Mouse (Mus musculus) cerebellum, adult 8-10 months (tissue): ENCODE measurements around the gene Mtus2.

Experiments used
- DNase-seq: peaks from one replicate; pipeline ENCODE4 v3.0.0; 2022

Gene Mtus2

DNA sequence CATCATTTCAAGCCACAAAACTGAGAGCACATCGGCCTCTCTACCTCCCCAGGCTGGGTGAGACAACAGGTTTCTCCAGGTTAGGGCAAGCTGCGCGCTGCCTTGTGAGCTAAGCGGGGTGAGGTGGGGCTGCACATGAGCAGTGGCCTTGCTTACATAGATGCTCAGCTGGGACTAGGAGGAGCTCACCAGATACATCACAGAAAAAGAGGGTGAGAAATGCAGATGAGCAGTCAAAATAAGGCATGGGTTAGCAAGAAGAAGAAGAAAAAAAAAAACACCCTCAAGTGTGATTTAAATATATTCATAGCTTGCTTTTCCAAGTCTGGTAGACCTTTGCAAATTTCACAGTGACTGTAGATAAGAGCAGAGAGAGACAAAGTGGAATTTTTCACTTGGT is 254.7 kb downstream of the Mtus2 start:
- no peak for DNase-seq

DNA sequence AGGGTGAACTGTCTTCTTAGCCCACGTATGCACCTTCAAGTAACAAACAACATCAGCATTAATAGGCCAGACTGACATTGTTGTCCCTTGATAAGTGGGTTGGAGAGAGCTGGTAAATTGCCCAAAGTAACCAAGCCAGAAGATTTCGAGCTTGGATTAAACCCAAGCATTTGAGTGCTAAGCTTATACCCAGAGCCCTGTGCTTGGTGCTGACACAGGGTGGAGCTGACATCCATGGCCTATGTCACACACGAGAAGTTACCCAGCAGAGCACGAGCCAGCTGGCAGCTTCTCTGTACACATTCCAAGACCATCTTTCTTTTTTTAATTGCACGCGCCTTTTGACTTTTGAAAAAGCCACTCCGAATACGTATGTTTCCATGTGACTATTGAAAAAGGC is 259.7 kb downstream of the Mtus2 start:
- DNase-seq, result no peak

DNA sequence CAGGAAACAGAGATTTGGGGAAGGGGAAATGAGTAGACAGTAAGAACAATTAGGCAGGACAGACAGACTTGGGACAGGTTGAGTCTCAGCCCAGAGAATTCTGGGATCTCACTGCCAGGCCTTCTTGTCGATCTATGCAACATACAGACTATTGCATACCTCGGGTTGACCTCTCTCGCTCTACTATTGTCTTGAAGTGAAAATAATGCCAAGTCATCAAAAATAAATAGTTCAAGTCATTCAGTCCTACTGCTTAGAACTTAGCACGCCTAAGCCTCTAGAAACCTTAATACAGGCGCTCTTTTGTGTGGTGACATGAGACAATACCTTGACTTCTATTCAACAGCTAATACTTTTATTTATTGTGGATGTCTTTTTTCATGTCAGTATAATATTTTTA is 265.8 kb downstream of the Mtus2 start:
- no peak for DNase-seq

DNA sequence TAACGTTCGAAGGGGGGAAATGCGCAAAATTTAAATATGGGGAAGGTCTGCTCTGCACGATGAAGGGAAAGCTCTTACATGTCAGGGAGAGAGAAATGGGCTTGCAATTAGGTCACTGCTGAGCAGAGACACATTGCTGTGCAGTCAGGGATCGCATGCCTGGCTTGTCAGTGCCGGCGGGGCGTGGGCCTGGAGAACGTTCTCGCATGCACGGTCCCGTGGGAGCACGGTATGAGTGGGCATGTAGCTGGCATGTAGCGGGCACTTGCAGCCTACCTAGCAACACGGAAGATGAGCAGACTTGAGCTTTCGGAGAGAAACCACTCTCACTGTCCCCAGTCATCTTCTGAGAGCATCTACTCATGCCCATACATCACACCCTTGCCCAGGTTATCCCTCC is 266.9 kb downstream of the Mtus2 start:
- no peak for DNase-seq

DNA sequence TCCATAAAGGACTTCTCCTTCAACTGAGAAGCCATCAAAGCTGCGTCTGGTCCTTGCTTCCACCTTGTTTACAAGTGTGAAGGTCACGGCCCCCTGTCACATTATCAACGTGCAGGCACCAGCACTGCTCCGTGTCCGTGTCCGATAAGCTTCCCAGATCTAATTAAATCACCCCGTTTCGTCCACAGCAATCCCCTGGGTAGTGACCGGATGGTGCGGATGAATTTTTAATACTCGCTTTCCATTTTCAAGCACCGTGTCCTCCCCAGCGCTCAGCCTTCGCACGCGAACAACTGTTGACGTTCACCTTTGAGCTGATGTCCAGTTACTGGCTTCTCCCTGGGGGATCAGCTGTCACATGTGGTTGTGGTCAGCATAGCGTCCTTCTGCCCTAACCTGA is 276.6 kb downstream of the Mtus2 start:
- DNase-seq, result no peak

DNA sequence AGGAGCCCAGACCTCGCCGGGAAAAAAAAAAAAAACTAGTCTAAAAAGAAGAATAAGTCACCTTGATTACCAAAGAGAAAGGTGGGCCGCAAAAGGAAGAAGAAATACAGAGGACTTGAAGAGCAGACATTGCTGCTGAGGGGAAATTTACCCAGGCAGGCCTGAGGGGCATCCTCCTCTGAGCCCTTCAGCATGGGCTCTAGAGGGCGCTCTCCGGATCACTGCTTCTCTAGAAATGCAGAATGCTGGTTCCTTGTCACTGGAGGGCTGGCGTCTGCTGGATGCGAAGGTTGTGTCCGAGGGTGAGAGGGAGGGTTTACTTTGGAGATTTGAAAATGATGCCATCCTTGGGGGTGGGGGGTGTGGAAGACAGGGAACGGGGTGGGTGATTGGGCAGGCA is 279.5 kb downstream of the Mtus2 start:
- peak; percentile 21 for DNase-seq

DNA sequence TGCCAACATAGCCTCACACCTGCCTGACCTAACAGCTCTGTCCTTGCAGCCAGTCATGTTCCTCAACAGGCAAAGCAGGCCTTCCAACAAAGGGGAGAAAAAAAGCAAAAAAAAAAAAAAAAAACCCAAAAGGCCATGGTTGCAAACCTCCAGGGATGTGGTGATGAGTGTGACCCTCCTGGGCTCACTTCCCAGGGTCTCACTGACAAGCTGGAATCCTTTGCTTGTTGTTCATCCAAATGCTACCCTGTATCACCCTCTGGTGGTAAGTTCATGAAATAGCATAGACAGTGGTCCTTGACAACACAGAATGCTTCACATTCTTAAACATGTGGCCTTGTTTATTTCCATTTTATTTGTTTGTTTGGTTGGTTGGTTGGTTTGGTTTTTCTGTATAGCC is 281.9 kb downstream of the Mtus2 start:
- peak; percentile 30 for DNase-seq

DNA sequence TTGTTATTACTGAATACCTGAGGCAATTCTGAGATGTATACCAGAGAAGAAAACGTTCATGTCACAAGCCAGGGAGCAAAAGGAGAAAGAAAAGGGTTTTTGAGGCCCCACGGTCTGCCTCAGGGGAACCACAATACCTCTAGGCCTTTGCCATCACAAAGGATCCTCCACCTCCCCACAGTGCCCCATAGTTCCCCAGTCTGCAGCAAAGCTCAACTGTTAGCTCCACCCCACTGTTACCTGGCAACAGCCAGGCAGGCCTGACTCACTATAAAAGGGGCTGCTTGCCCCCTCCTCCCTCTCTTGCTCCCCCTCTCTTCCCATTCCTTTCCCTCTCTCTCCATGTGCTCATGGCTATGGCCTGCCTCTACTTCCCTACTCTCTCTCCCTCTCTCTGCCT is 282.6 kb downstream of the Mtus2 start:
- no peak for DNase-seq

DNA sequence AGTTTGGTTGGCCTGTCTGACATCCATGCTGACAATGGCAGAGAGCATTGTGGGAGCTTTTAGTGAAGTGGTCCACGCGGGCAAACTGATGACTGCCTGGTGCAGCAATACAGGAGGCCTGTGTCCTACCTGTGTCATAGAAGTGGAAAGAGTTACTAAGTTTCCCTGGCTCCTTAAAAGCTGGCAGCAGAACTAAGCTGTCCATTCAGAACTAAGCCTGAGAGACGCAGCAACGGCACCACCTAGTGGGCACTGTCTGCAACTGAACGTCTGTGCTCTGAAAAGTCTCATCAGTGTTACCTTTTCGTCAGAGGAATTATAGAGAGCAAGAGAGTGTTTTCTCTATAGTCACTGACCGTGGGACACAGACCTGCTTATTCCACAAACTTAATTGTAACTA is 284.8 kb downstream of the Mtus2 start:
- peak; percentile 78 for DNase-seq

DNA sequence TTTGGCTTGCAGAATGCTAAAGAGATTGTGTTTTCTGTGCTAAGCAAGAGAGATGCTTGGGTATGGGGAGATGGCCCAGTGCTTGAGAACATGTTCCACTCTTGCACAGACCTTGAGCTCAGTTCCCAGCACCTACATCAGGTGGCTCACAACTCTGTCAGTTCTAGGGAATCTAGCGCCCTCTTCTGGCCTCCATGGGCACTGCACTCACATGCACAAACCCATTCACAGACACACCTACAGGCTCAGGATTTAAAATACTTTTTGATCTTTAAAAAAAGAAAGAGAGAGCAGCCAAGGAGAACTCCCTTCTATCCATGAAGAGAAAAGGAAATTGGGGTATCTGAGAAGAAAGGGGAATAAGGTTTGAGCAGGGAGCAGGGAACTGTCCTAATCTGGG is 287.4 kb downstream of the Mtus2 start:
- DNase-seq, result no peak

DNA sequence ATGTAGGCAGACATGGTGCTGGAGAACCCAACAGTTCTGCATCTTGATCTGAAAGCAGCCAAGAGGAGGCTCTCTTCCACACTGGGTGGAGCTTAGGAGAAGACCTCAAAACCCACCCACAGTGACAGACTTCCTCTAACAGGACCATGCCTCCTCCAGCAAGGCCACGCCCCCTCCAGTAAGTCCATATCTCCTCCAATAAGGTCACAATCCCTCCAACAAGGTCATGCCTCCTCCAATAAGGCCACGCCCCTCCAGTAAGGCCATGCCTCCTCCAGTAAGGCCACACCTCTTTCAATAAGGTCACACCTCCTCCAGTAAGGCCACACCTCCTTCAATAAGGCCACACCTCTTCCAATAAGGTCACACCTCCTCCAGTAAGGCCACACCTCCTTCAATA is 288.3 kb downstream of the Mtus2 start:
- DNase-seq, result no peak

DNA sequence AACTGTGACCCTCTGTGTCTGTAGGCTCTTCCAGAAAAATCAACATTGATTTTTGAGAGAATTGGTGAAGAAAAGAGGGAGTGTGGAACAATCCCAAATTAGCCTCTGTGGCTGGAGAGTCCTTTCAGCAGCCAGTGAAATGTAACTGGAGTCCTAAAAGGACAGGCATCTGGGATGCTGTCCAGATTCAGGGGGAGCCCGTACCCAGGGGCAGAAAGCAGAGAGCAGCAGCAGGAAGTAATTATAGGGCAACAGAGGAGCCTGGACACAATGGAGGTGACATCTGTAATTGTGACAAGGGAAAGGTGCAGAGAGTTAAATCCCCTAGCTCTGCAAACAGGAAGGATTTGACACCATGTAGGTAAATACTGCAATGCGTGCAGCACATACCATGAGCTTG is 291.1 kb downstream of the Mtus2 start:
- DNase-seq, result no peak

DNA sequence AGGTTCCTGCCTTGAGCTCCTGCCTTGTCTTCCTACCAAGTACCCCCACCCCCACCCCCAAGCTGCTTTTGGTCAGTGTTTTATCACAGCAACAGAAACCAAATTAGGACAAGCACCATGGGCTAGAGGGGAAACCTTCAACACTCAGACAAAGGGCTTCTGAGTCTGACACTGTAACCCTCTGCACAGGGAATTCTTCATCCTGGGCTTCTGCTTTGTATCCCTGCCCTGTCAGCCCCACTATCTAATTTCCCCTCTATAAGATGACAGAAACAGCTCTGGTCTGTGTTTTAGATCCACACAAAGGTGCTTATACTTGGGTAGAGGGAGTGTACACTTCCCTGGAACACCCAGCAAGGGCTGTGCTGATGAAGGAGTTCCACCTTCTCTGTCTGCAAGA is 294.7 kb downstream of the Mtus2 start:
- DNase-seq, result no peak

DNA sequence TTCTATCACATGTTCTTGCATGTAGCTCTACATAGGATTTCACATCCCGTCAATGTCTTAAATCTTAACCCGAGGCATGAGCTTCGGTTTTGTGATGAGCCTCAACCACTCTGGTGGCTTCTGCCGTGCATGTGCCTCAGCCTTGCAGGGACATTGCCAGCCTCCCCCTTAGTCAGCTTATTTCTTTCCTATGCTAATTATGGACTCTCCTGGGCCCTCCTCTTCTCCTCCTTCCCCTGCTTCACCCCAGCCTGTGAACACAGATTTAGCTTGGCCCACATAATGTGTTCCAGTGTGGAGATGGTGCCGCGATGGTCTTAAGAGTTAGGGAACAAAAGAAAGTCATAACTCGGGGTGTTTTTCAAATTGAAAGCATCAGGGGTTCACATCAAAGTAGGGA is 304.9 kb downstream of the Mtus2 start:
- DNase-seq, result no peak

DNA sequence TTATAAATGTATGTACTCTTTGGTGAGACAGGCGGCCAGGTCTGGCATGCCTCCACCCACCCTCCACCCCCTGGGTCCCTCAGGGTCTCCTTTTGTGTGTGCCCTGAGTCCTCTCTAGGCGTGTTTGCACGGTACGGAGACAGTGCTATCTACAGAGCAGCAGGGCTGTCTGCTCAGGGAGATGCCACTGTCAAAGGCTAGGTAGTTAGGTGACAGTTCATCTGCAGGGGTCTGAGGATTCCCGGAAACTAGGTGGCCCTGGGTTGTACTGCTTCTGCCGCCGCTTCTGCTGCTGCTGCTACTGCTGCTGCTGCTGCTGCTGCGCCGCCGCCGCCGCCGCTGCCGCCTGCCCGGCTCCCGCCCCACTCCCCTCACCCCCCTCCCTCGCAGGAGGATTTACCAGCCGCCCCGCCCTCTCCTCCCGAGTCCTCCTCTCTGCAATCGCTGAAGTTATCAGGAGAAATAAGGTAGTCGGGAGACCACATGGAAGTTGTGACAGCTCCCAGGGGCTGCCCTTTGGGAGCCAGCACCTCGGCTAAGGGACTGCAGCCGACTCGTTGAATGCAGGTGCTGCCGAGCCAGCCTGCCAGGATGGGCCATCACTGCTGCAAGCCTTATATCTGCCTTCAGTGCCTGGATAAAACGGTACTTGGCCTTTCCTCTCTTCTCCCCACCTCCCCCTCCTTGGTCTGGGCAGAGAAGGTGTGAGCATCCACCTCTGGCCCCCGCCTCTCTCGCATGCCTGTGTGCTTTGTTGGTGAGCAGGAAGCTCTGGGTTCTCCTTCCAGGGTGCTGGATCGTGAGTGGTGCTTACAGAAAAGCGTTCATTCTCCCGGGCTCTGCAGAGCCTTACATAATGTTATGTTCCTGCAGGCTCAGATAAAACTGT is 307.9 kb downstream of the Mtus2 start:
- no peak for DNase-seq

DNA sequence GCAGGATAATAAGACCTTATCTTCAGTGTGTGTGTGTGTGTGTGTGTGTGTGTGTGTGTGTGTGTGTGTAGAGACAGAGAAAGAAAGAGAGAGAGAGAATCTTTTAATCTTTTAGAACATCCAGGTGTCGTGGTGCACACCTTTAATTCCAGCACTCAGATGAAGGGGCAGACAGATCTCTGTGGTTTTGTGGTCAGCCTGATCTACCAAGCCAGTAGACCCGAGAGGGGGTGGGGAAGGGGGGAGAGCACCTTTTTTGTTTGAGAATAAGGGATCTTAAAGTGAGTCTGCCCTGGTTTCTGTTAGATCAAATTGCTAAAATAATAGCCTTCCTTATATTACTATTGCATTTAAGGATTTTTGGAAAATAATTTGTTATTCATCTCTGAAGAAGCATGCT is 309.7 kb downstream of the Mtus2 start:
- no peak for DNase-seq

DNA sequence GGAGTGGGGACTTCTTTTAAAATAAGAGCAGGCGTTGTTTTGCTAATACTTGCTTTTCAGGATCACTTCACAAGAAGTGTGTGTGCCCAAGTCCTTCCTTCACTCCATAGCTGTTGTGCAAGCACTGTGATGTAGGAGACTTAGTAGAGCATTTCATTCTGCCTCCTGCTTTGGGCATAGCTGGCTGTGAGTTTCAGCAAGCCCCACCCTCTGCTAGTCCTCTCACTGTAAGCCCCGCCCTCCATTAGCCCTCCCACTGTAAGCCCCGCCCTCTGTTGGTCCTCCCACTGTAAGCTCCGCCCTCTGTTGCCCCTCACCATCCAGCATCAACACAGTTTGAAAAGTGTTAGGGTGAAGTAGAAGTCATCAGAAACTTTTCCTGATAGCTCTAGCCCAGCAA is 310.3 kb downstream of the Mtus2 start:
- DNase-seq, result no peak

DNA sequence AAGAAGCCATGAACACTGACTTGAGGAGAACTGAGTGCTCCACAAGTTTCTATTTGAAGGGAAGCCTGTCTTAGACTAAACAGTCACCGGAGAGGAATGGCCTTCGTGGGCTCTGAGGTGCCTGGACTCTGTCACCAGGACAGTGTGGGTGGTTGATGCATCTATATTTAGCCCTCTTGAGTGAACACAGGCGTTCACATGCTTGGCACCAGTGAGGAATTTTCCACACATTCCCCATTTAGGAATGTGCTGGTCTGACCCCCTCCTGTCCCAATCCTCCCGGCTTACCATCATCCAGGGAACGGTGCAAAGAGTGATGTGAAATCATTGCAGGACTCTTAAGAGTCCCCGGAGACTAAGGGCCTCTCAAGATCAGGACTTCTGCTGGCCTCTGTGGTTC is 314.9 kb downstream of the Mtus2 start:
- DNase-seq, result no peak

DNA sequence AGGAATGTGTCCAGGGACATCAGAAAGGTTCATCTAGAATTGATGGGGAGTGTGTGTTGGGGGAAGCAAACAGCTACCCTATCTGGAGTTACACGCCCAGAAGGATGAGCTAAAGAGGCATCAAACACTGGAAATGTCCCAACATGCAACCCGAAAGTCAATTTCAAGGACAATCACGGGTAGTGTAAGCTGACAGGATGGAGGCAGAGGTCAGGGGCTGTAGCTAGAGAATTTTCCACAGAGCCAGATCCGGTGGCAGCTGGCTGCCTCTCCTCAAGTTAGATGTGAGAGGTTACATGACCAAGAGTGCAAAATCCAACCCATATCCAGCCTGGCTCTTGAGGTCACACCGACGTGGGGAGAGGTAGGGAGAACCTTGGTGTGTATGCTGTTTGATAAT is 315.7 kb downstream of the Mtus2 start:
- DNase-seq, result no peak

DNA sequence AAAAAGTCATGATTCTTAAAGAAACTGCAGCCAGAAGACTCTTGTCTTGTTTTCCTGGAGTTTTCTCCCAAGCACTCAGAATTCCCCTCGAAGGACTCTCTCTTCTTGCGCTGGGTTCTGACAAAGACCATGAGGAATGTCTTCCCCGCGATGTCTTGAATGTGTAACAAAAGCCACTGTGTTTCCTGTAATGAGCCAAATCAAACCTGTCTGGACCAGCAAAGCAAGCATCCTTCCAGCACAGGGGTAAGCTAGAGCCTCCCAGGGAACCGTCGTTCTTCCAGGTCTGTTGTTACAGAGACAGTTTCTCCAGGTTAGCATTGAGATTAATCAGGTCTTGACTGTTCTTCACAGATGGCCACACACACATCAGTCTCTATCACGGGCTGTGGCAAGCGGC is 321.1 kb downstream of the Mtus2 start:
- DNase-seq, result no peak

DNA sequence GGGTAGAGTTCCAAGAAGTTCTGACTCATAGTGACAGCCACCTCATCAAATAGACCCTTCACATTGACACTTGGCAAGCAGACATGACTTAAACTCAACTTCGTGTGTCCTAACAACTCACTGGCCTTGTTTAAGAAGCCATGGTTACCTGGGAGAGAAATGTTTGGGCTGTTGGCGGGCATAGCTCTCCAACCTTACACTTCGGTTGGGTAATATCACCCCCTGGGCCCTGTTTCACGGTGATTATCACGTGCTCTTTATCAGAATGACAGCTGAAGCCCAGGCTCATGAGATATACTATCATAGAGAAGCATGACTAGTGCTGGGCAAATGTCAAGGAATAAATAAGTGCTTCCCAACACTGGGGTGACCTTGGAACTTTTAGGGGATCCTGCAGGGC is 323.2 kb downstream of the Mtus2 start:
- DNase-seq, result no peak

DNA sequence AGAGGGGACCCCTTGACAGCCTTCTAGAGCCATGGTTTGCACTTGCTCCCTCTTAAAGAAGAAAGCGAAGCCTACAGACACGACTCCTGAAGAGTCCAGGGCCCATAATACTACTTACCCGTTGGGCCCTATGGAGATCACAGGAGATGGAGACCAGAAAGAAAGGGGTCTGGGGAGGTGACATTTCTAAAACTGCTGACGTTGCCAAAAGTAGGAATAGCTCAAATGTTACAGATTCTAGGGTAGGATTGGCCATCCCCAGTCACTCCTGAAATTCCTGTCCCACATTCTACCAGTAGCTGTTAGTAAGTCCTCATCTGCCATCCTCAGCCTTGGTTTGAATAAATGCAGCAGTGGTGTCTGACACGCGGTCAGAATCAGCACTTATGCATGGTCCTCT is 325.0 kb downstream of the Mtus2 start:
- DNase-seq, result no peak

DNA sequence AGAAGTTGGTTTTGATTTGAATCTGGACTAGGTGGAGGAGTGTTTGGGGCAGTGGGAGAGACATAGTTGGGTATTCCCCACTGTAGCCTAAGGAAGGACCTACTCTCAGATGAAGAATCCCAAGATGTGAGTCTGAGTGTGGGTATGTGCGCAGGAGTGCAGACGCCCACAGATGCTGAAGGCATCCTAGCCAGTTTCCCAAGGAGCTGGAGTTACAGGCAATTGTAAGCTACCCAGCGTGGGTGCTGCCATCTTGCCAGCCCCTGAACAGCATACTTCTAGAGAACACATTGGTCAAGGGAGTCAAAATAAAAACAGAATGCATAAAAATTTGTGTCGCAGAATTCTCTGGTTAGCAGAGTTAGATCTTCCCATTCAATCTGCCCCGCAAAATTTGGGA is 325.5 kb downstream of the Mtus2 start:
- DNase-seq, result no peak

DNA sequence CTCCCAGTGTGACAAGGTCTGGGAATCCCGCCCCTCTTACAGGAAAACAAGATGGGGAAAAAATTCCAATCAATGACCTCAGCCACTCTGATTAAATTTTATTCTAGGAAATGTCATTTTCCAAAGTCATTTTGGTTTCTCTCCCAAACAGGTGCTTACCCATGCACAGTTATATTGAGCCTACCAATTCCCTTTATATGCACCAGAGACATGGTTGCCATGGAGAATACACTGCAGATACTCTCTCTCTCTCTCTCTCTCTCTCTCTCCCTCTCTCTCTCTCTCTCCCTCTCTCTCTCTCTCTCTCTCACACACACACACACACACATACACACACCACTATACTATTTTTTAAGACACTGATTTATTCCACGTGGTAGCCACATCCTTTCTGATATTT is 326.1 kb downstream of the Mtus2 start:
- no peak for DNase-seq

DNA sequence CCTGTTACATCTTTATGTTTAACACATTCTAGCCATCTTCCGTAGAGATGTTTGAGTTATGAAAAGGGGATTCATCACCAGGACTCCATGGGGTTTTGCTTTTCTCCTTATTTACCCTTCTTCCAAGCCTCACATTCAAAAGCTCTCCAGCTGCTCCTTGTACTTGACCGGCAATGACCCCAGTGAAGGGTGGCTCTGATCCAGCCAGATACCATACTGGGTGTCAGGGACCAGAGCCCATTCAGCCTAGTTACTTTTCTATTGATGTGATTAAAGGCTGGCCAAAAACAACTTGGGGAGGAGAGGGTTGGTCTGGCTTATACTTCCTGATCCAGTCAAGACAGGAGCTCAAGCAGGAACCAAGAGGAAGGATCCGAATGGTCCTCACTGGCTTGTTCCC is 326.5 kb downstream of the Mtus2 start:
- no peak for DNase-seq
